Mouse (Mus musculus): ENCODE data around the gene Nr3c2. TPM values are rescaled to one million over a fixed set of nuclear protein-coding genes. Genes with fewer than 3 reads are reported as not detected.

Gene Nr3c2
- polyA plus RNA-seq (2012; rRNA removed; ENCODE audit: low replicate concordance), result 3.3 and 3.9 TPM in 2 replicates

GRCm38 (mm10) chr8:76899411-76900154, at the start of gene Nr3c2:
TSS of gene Nr3c2 (plus strand) at chr8:76899442.

All from subcutaneous adipose tissue, adult 2 months (tissue).